Mouse (Mus musculus) liver, embryonic 15.5 days (tissue): ENCODE results near the gene Scfd2. TPM values are rescaled to one million over a fixed set of nuclear protein-coding genes. Genes with fewer than 3 reads are reported as not detected.

Source experiments
- ATAC-seq: fragments of 200-750 bp; cut with Nextera tagmentation; 2 replicates; pipeline ENCODE4 v1.8.0; 2017; ENCODE audit warnings: moderate number of reproducible peaks, mild to moderate bottlenecking, moderate library complexity; ENCODE audit not compliant: insufficient read depth
- H3K27ac ChIP-seq: fragments of 300-500 bp; sonication (generic); replicated peaks from 2 replicates; pipeline ENCODE4 v1.5.1; 2015; ENCODE audit warnings: mild to moderate bottlenecking, inconsistent platforms
- H3K27me3 ChIP-seq: fragments of 300-500 bp; sonication (generic); 2 replicates; pipeline ENCODE4 v1.6.1; 2015; ENCODE audit warnings: mild to moderate bottlenecking, inconsistent platforms
- H3K36me3 ChIP-seq: fragments of 300-500 bp; sonication (generic); replicated peaks from 2 replicates; pipeline ENCODE4 v1.6.1; 2015; ENCODE audit warnings: moderate library complexity, mild to moderate bottlenecking, inconsistent platforms
- H3K4me1 ChIP-seq: fragments of 300-500 bp; sonication (generic); replicated peaks from 2 replicates; pipeline ENCODE4 v1.6.1; 2015; ENCODE audit warnings: inconsistent platforms
- H3K4me2 ChIP-seq: fragments of 300-500 bp; sonication (generic); 2 replicates; pipeline ENCODE4 v1.6.1; 2015; ENCODE audit warnings: moderate library complexity, mild to moderate bottlenecking, inconsistent platforms
- H3K4me3 ChIP-seq: fragments of 300-500 bp; sonication (generic); replicated peaks from 2 replicates; pipeline ENCODE4 v1.5.1; 2015; ENCODE audit warnings: mild to moderate bottlenecking, inconsistent platforms
- H3K9ac ChIP-seq: fragments of 300-500 bp; sonication (generic); 2 replicates; pipeline ENCODE4 v1.6.1; 2015; ENCODE audit warnings: moderate library complexity, mild to moderate bottlenecking, inconsistent platforms
- H3K9me3 ChIP-seq: fragments of 300-500 bp; sonication (generic); replicated peaks from 2 replicates; pipeline ENCODE4 v1.6.1; 2016; ENCODE audit warnings: inconsistent platforms
- WGBS: fragments of 180-500 bp; shearing (Covaris S2); methylation state at CpG from one replicate; pipeline ENCODE4 v1.1.7; 2015; ENCODE audit warnings: mixed read lengths; ENCODE audit not compliant: insufficient replicate concordance; 5-methylcytosine and 5-hydroxymethylcytosine counted together
- polyA plus RNA-seq: library from polyadenylated mRNA; unstranded; fragments of >200 nt; fragmentation: Nextera tagmentation; extraction: Ambion mirVana; gene quantifications from 2 replicates; pipeline ENCODE4 v1.2.1, GENCODE M21; 2015

Gene Scfd2
- polyA plus RNA-seq, 1 experiment from 2014 or later: 9.8 TPM

- Histone ChIP-seq H3K9me3 (no peaks in the 10 kb centered on the region), H3K4me3 (no peak overlapping the region), H3K36me3 (no peaks in the 10 kb centered on the region), H3K4me2 (no peak overlapping the region), H3K9ac (no peak overlapping the region), H3K27me3 (peaks cover 6% of the 10 kb centered on the region), H3K4me1 (0 out of 2 replicates have a peak, but pooled peaks cover 7% of the 10 kb centered on the region), H3K27ac (no peak overlapping the region)
- WGBS: 50% methylated on average over 3 of the region's 3 CpGs
- no peak for ATAC-seq
Measured at GRCm38 (mm10) chr5:74168085-74168484, 363.5 kb downstream of the Scfd2 start.

GRCm38 (mm10) chr5:74166642-74167041, 364.9 kb downstream of the Scfd2 start:
- Histone ChIP-seq H3K4me1 (0 out of 2 replicates have a peak, but pooled peaks cover under 1% of the 10 kb centered on the region), H3K4me3 (no peak overlapping the region), H3K9me3 (no peaks in the 10 kb centered on the region), H3K27ac (no peak overlapping the region), H3K36me3 (no peaks in the 10 kb centered on the region), H3K4me2 (no peak overlapping the region), H3K9ac (no peak overlapping the region), H3K27me3 (no peaks in the 10 kb centered on the region)
- ATAC-seq: no peak
- 31% methylated on average over 3 of the region's 3 CpGs for WGBS

DNA sequence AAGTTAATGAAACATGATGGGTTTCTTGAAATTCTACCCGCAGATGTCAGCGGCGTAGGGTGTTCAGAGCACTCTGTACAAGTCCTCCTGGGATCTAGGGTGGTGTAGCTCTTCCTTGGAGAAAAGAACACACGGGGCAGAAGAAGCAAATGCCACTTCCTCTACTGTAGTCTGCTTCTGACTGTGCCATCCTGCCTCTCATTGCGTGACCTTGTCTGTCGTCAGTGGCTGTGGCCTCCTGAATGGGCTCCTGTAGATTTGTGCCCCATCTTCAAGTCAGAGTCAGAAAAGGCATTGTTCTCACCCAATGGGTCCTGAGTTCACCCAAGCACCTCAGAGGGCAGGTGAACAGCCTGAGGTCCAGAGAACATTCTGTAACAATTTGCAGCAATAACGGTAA, 367.0 kb downstream of the Scfd2 start:
- no peaks in the 10 kb centered on the region for H3K36me3 ChIP-seq
- no peak overlapping the region for H3K4me2 ChIP-seq
- no peak overlapping the region for H3K27ac ChIP-seq
- no peak overlapping the region for H3K9ac ChIP-seq
- no peak overlapping the region for H3K4me3 ChIP-seq
- no peaks in the 10 kb centered on the region; the same call in 1 of the 2 replicates for H3K4me1 ChIP-seq
- 60% methylated on average over 7 of the region's 7 CpGs for WGBS
- no peaks in the 10 kb centered on the region for H3K9me3 ChIP-seq
- H3K27me3 ChIP-seq: no peaks in the 10 kb centered on the region
- no peak for ATAC-seq

DNA sequence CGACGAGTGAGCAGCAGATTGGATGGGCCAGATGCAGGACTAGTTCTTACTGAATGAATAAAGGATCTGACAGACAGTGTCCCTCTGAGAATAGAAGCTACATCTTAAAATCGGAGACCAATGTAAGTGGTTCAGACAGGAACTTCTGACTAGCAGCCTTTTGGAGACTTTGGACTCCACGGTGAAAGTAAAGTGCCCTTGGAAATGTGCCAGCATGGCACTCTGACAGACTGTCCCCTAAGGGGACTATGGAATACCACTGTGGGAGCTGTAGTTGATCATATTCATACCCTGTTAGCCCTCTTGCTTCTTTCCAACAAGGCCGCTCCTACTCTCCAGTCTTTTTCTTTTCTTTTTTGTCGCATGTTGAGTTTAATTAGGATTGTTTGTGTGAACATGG, 368.4 kb downstream of the Scfd2 start:
- no peak overlapping the region for H3K4me2 ChIP-seq
- no peaks in the 10 kb centered on the region for H3K27me3 ChIP-seq
- 68% methylated on average over 6 of the region's 6 CpGs for WGBS
- H3K4me3 ChIP-seq: no peak overlapping the region
- ATAC-seq: no peak
- H3K9me3 ChIP-seq: no peaks in the 10 kb centered on the region
- H3K9ac ChIP-seq: no peak overlapping the region
- no peaks in the 10 kb centered on the region for H3K36me3 ChIP-seq
- H3K4me1 ChIP-seq: no peaks in the 10 kb centered on the region; the same call in 1 of the 2 replicates
- H3K27ac ChIP-seq: no peak overlapping the region

- Histone ChIP-seq H3K36me3 (no peaks in the 10 kb centered on the region), H3K27ac (no peak overlapping the region), H3K4me2 (no peak overlapping the region), H3K4me1 (no peaks in the 10 kb centered on the region; the same call in 1 of the 2 replicates), H3K9ac (no peak overlapping the region), H3K4me3 (no peak overlapping the region), H3K9me3 (no peaks in the 10 kb centered on the region), H3K27me3 (no peaks in the 10 kb centered on the region)
- ATAC-seq: no peak
- WGBS: 64% methylated on average over 3 of the region's 3 CpGs
Measured at GRCm38 (mm10) chr5:74162013-74162412, 369.5 kb downstream of the Scfd2 start.

GRCm38 (mm10) chr5:74161297-74161926, 370.1 kb downstream of the Scfd2 start:
- Histone ChIP-seq H3K27me3 (no peaks in the 10 kb centered on the region), H3K4me3 (no peak overlapping the region), H3K4me2 (no peak overlapping the region), H3K9ac (no peak overlapping the region), H3K9me3 (no peaks in the 10 kb centered on the region), H3K27ac (no peak overlapping the region), H3K36me3 (no peaks in the 10 kb centered on the region), H3K4me1 (no peaks in the 10 kb centered on the region; the same call in 1 of the 2 replicates)
- ATAC-seq: no peak
- 41% methylated on average over 15 of the region's 15 CpGs for WGBS

DNA sequence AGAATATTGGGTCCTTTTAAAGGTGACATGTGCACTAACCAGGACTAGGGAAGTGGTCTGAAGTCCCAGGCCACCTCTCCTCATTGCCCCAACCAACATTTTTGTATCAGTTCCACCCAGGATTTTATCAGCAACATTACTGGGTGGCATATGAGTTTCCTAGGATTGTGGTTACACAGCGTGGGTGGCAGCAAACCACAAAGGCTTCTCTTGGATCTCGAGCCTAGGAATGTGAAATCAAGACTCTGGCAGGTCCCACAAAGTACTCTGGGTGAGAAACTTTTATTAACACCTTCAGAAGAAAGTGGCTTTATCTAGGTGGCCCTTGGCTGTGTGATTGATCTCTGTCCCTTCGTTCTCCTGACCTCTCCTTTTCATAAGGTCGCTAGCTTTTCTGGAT, 371.2 kb downstream of the Scfd2 start:
- Histone ChIP-seq H3K27ac (no peak overlapping the region), H3K9ac (no peak overlapping the region), H3K27me3 (no peaks in the 10 kb centered on the region), H3K4me1 (no peaks in the 10 kb centered on the region; the same call in 1 of the 2 replicates), H3K36me3 (no peaks in the 10 kb centered on the region), H3K9me3 (no peaks in the 10 kb centered on the region), H3K4me3 (no peak overlapping the region), H3K4me2 (no peak overlapping the region)
- no peak for ATAC-seq
- 44% methylated on average over 4 of the region's 4 CpGs for whole genome bisulfite sequencing

- WGBS: 50% methylated on average over 7 of the region's 7 CpGs
- Histone ChIP-seq H3K4me1 (no peaks in the 10 kb centered on the region; the same call in 1 of the 2 replicates), H3K9ac (no peak overlapping the region), H3K4me2 (no peak overlapping the region), H3K9me3 (no peaks in the 10 kb centered on the region), H3K27ac (no peak overlapping the region), H3K27me3 (no peaks in the 10 kb centered on the region), H3K4me3 (no peak overlapping the region), H3K36me3 (no peaks in the 10 kb centered on the region)
- no peak for ATAC-seq
Measured at GRCm38 (mm10) chr5:74159906-74160305, 371.7 kb downstream of the Scfd2 start.

DNA sequence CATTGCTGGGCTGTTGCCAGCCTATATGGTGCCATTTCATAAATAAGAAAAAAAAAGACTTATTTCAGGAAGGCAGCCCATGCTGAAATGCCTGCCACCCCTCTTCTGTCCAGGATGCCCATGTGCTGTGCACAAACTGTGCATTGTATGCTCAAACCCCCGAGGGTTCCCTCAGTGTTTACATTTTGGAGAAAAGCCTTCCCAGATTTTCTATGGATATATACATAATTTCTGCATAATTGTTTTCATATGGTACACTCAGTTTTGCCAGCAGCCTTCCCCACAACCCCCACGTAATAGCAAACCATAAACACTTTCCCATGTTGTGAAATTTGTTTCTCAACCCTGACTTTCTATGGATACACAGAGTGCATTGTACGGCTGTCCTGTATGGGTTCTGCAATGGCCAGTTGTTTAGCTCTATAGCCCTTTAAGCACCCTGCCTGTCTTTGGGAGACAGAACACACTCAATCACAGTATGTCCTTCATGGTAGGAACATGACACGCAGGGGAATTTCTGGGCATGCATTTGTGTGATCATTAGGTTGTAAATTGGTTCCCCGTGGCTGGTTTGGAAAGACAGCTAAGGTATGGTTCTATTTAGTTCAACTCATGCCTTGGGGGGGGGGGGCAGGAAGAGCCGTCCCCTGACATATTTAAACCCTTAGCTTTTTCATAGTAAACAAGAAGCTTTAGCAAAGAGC, 372.5 kb downstream of the Scfd2 start:
- H3K27ac ChIP-seq: no peak overlapping the region
- no peak for ATAC-seq
- no peak overlapping the region for H3K4me2 ChIP-seq
- 64% methylated on average over 6 of the region's 6 CpGs for WGBS
- no peaks in the 10 kb centered on the region for H3K36me3 ChIP-seq
- H3K27me3 ChIP-seq: no peaks in the 10 kb centered on the region
- H3K9ac ChIP-seq: no peak overlapping the region
- H3K4me3 ChIP-seq: no peak overlapping the region
- no peaks in the 10 kb centered on the region; the same call in 1 of the 2 replicates for H3K4me1 ChIP-seq
- H3K9me3 ChIP-seq: no peaks in the 10 kb centered on the region

DNA sequence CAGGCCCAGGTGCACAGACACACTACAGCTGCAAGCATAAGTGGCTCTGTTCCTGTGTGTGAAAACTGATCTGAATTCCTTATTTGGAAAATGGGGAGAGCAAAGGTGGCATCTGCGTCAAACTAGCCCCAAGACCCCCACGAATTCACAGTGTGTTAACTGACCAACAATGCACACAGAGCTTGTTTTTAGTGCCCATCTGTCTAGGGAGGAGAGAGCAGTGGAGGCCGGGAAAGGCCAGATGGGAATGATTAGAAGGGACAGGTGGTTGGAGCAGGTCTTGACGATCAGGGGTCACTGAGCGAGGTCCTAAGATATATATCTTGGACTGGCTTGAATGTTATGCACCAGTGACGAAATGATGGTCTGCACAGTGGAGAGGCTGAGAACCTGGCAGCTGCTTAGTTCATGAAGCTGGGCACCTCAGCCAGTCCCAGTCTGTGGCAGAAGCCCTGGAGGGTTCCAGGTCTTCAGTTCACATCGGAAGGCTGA, 375.7 kb downstream of the Scfd2 start:
- WGBS: 63% methylated on average over 7 of the region's 7 CpGs
- no peak overlapping the region for H3K9ac ChIP-seq
- H3K36me3 ChIP-seq: no peaks in the 10 kb centered on the region
- no peak overlapping the region for H3K27ac ChIP-seq
- ATAC-seq: no peak
- H3K27me3 ChIP-seq: no peaks in the 10 kb centered on the region
- no peaks in the 10 kb centered on the region for H3K9me3 ChIP-seq
- no peak overlapping the region for H3K4me2 ChIP-seq
- H3K4me3 ChIP-seq: no peak overlapping the region
- H3K4me1 ChIP-seq: no peaks in the 10 kb centered on the region; the same call in 1 of the 2 replicates
